Mouse (Mus musculus): ENCODE data around the gene Ap3b2. TPM values are rescaled to one million over a fixed set of nuclear protein-coding genes. Genes with fewer than 3 reads are reported as not detected.

Ap3b2 gene
- polyA plus RNA-seq, 1 experiment from 2014 or later: 0.50 TPM

DNA sequence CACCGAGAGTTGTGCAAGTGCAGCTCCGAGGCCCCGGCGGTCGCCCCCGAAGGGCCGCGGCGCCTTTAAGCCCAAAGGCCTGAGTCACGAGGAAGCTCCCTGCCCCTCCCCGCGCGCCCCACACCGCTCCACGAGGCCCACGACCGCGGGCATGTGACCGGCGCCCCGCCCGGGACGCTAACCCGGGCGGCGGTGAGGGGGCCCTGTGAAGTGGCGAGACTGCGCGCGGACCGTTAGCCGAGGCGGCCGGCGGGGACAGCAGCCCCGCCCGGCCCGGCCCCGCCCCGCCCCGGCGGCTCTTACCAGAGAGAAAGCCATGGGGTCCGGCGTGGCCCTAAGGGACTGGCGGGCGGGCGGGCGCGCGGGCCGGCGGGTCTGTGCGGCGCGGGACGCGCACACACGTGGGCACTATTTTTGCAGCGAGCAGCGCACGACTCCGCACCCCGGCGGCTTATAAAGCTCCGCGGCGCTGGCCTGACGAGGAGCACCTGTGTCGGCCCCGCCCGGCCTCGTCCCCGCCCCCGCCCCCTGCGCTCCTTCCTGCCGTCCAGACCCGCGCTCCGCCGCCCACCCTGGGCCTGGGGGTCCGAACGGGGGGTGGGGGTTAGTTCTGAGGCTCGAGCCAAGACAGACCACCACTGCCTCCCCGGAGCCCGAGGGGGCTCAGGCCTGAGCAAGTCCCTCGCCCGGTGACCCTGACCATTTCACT is 39.2 kb downstream of the Ap3b2 start:
- peak overlapping the region; percentile 55 for H3K4me3 ChIP-seq (ENCODE audit: low read length)
- H3K9me3 ChIP-seq (ENCODE audit: control insufficient read depth, low read length): no peaks in the 10 kb centered on the region
- ATAC-seq (ENCODE audit: low read depth): peak; percentile 49
- H3K4me2 ChIP-seq (ENCODE audit: low read depth, low read length): peak overlapping the region; percentile 94
- peaks cover 61% of the 10 kb centered on the region for H3K27me3 ChIP-seq (ENCODE audit: control insufficient read depth, insufficient read depth, low read depth, low read length)
- peaks cover 19% of the 10 kb centered on the region for H3K4me1 ChIP-seq (replicated peaks; ENCODE audit: control insufficient read depth, insufficient read depth, low read length)
- H3K36me3 ChIP-seq (ENCODE audit: control insufficient read depth, insufficient read depth, low read length): no peaks in the 10 kb centered on the region
- H3K9ac ChIP-seq (ENCODE audit: low read length): peak overlapping the region; percentile 24
- 2% methylated on average over 51 of the region's 87 CpGs for WGBS
- H3K27ac ChIP-seq (ENCODE audit: low read length): no peak overlapping the region

DNA sequence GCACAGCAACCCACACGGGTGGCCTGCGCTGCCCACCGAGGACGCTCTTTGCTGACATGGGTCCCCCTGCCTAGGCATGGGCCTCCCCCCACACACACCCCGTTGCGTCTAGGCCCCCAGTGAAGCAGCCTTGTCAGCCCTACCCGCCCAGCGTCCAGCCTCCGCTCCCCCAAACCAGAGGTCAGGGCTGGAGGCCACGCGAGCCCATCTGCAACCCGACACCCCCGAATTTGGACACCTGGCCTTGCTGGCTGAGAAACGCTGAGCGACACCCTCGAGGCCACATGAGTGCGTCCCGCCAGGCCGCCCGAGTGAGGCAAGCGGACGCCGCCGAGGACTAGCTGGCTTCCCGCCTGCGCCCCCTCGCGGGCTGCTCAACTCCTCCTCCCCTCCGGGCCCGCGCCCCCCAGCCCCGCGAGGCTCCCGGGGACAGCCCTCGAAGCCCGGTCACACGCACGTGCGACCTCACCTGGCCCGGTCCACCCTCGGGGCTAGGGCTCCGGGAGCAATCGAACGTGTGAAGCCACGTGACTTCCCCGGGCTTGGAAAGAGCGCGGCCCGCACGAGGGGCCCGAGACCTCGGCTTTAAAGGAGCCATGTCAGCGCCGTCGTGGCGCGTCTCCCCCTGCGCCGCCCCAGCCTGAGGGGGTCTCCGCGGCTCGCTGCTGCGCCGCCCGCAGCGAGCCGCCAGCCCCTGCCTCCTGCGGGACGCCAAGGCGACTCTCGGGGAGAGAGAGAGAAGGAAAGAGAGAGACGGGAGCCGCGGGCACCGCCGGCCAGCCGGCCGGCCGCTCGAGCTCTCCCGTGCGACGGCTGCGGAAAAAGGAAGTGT is 40.1 kb downstream of the Ap3b2 start:
- ATAC-seq (ENCODE audit: low read depth): peak; percentile 26; the same call in 1 of the 2 replicates
- Histone ChIP-seq H3K9me3 (ENCODE audit: control insufficient read depth, low read length) (no peaks in the 10 kb centered on the region), H3K9ac (ENCODE audit: low read length) (no peak overlapping the region), H3K27me3 (ENCODE audit: control insufficient read depth, insufficient read depth, low read depth, low read length) (peaks cover 61% of the 10 kb centered on the region), H3K27ac (ENCODE audit: low read length) (no peak overlapping the region), H3K4me3 (ENCODE audit: low read length) (peak overlapping the region; percentile 55), H3K4me2 (ENCODE audit: low read depth, low read length) (peak overlapping the region; percentile 94), H3K4me1 (replicated peaks; ENCODE audit: control insufficient read depth, insufficient read depth, low read length) (peaks cover 19% of the 10 kb centered on the region), H3K36me3 (ENCODE audit: control insufficient read depth, insufficient read depth, low read length) (no peaks in the 10 kb centered on the region)
- WGBS: 3% methylated on average over 78 of the region's 84 CpGs

DNA sequence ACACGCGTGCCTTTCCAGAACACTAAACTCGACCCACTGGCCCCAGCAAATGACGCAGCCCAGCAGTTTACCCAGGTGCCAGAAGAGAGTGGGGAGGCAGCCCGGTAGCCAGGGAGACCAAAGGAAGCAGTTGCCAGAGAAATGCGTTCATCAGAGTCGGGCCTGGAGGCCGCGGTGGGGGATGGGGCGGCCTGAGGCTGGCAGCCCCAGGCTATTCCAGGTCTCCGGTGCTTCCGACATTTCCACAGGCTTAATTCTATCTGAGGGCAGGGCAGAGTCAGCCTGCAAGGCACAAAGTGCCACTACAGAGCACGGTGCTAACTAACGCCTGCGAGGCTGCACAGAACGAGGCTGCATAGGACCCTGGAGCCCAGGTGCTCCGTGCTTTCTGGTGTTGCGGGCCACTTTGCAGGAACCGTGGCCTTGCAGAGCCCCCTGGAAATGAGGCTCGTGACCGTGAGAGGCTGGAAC is 40.7 kb downstream of the Ap3b2 start:
- Histone ChIP-seq H3K4me1 (replicated peaks; ENCODE audit: control insufficient read depth, insufficient read depth, low read length) (peaks cover 19% of the 10 kb centered on the region), H3K9me3 (ENCODE audit: control insufficient read depth, low read length) (no peaks in the 10 kb centered on the region), H3K36me3 (ENCODE audit: control insufficient read depth, insufficient read depth, low read length) (no peaks in the 10 kb centered on the region), H3K27ac (ENCODE audit: low read length) (no peak overlapping the region), H3K27me3 (ENCODE audit: control insufficient read depth, insufficient read depth, low read depth, low read length) (peaks cover 59% of the 10 kb centered on the region), H3K4me3 (ENCODE audit: low read length) (no peak overlapping the region), H3K9ac (ENCODE audit: low read length) (no peak overlapping the region), H3K4me2 (ENCODE audit: low read depth, low read length) (no peak overlapping the region)
- no peak for ATAC-seq (ENCODE audit: low read depth)
- WGBS: 3% methylated on average over 21 of the region's 21 CpGs

MicroRNAs encoded within 50 kb of the gene (microRNA counts, 519-probe panel; counts per million panel counts)
- microRNA mmu-miR-1839-3p: 1,731 counts per million, percentile 25 among the panel's probes with 10 or more counts
- microRNA mmu-miR-1839-5p: 2,791 counts per million, percentile 52 among the panel's probes with 10 or more counts

Other genes starting within 250 kb of the Ap3b2 start
- 1,215 and 1,240 TPM in 2 replicates for gene Rps17, start 148.7 kb downstream of the Ap3b2 start, polyA plus RNA-seq (2015; fragmentation: Nextera tagmentation; extraction: Ambion mirVana)
- 0.98 and 1.9 TPM in 2 replicates for gene Cpeb1, start 38.5 kb downstream of the Ap3b2 start, polyA plus RNA-seq (2015; fragmentation: Nextera tagmentation; extraction: Ambion mirVana)
- gene BC048679, start 4.4 kb upstream of the Ap3b2 start, polyA plus RNA-seq (2015; fragmentation: Nextera tagmentation; extraction: Ambion mirVana): not detected in 2 replicates
- gene Fsd2, start 73.0 kb upstream of the Ap3b2 start, polyA plus RNA-seq (2015; fragmentation: Nextera tagmentation; extraction: Ambion mirVana): 1.8 and 2.0 TPM in 2 replicates
- 1.8 and 2.7 TPM in 2 replicates for gene Whamm, start 77.3 kb upstream of the Ap3b2 start, polyA plus RNA-seq (2015; fragmentation: Nextera tagmentation; extraction: Ambion mirVana)
- gene Homer2, start 213.6 kb upstream of the Ap3b2 start, polyA plus RNA-seq (2015; fragmentation: Nextera tagmentation; extraction: Ambion mirVana): 29.3 and 31.2 TPM in 2 replicates